Comparison of ENCODE assay signal across 10 mouse cellular contexts in genomic region chr6:4503106-4503505, GRCm38 (mm10). TPM values are rescaled to one million over a fixed set of nuclear protein-coding genes. Genes with fewer than 3 reads are reported as not detected.
DNase-seq lines count a peak whose midpoint lies in the region; ATAC-seq and TF ChIP-seq lines count a peak whose summit lies in the region.
"Had no signal": no experiment of that assay in that cellular context is flagged by ENCODE, and none has a peak within 500 bp of the region (broad histone marks: within the 10 kb centered on the region; RNA-seq: fewer than 3 reads in every experiment).

No protein-coding gene starts in this region.

- no peak overlapping the region for H3K9ac ChIP-seq in lung, postnatal 0 days (replicated peaks; ENCODE audit: low read depth)
- peak overlapping the region; percentile 30; the same call in 1 of the 2 replicates for H3K9ac ChIP-seq in heart, embryonic 15.5 days
- no peak overlapping the region for H3K9ac ChIP-seq in stomach, embryonic 16.5 days (ENCODE audit: low read length)
- H3K9ac ChIP-seq: hindbrain, embryonic 14.5 days had no signal

- ATAC-seq in lung, postnatal 0 days: no peak; the same call in 1 of the 2 replicates
- no peak for ATAC-seq in heart, embryonic 15.5 days (replicated peaks; ENCODE audit: insufficient number of reproducible peaks, insufficient read depth, low FRiP score, low read depth)
- peak; percentile 20; the same call in 1 of the 2 replicates for ATAC-seq in stomach, embryonic 16.5 days (ENCODE audit: insufficient read depth, low FRiP score)

- H3K4me3 ChIP-seq in lung, postnatal 0 days (ENCODE audit: low read depth, low read length): no peak overlapping the region
- no peak overlapping the region for H3K4me3 ChIP-seq in heart, embryonic 15.5 days
- H3K4me3 ChIP-seq in stomach, embryonic 16.5 days (replicated peaks; ENCODE audit: low read length): no peak overlapping the region
- H3K4me3 ChIP-seq: left cerebral cortex, adult 2 months; midbrain, embryonic 10.5 days had no signal

- no peak for TF ChIP-seq EP300 in lung, postnatal 0 days (IDR thresholded peaks at IDR 0.05)

- no peaks in the 10 kb centered on the region for H3K27me3 ChIP-seq in lung, postnatal 0 days (replicated peaks; ENCODE audit: insufficient read depth, low read length)
- H3K27me3 ChIP-seq in heart, embryonic 15.5 days: 0 out of 2 replicates have a peak, but pooled peaks cover 3% of the 10 kb centered on the region
- no peaks in the 10 kb centered on the region for H3K27me3 ChIP-seq in stomach, embryonic 16.5 days (ENCODE audit: control insufficient read depth, insufficient read depth, low read length)

- H3K4me2 ChIP-seq in lung, postnatal 0 days (replicated peaks; ENCODE audit: low read depth, low read length): no peak overlapping the region
- H3K4me2 ChIP-seq in heart, embryonic 15.5 days: 0 out of 2 replicates have a peak overlapping the region, but pooled peaks have one; percentile 21
- no peak overlapping the region for H3K4me2 ChIP-seq in stomach, embryonic 16.5 days (ENCODE audit: low read depth, low read length)
- H3K4me2 ChIP-seq: hindbrain, embryonic 14.5 days had no signal

- H3K36me3 ChIP-seq in lung, postnatal 0 days (ENCODE audit: insufficient read depth, low read length): no peaks in the 10 kb centered on the region
- no peaks in the 10 kb centered on the region for H3K36me3 ChIP-seq in heart, embryonic 15.5 days
- H3K36me3 ChIP-seq in stomach, embryonic 16.5 days (ENCODE audit: control insufficient read depth, insufficient read depth, low read length): no peaks in the 10 kb centered on the region
- H3K36me3 ChIP-seq: midbrain, embryonic 10.5 days had no signal

- 8% methylated on average over 1 of the region's 1 CpGs for WGBS in lung, postnatal 0 days
- 4% methylated on average over 1 of the region's 1 CpGs for WGBS in heart, embryonic 15.5 days
- 6% methylated on average over 1 of the region's 1 CpGs for WGBS in stomach, embryonic 16.5 days

- no peaks in the 10 kb centered on the region for H3K9me3 ChIP-seq in lung, postnatal 0 days (ENCODE audit: low read length)
- H3K9me3 ChIP-seq in heart, embryonic 15.5 days (replicated peaks): no peaks in the 10 kb centered on the region
- H3K9me3 ChIP-seq in stomach, embryonic 16.5 days (replicated peaks; ENCODE audit: control insufficient read depth, low read length): no peaks in the 10 kb centered on the region
- H3K9me3 ChIP-seq: midbrain, embryonic 10.5 days had no signal

- H3K27ac ChIP-seq in lung, postnatal 0 days (ENCODE audit: low read length): peak overlapping the region; percentile 34
- H3K27ac ChIP-seq in heart, embryonic 15.5 days: peak overlapping the region; percentile 36
- H3K27ac ChIP-seq in stomach, embryonic 16.5 days (ENCODE audit: low read length): peak overlapping the region; percentile 5; the same call in 1 of the 2 replicates
- H3K27ac ChIP-seq: hindbrain, embryonic 14.5 days; left cerebral cortex, adult 2 months; midbrain, embryonic 10.5 days had no signal

- no peaks in the 10 kb centered on the region for H3K4me1 ChIP-seq in lung, postnatal 0 days (ENCODE audit: insufficient read depth, low read depth, low read length)
- peaks cover 7% of the 10 kb centered on the region; the same call in 1 of the 2 replicates for H3K4me1 ChIP-seq in heart, embryonic 15.5 days (replicated peaks)
- peaks cover 6% of the 10 kb centered on the region; the same call in 1 of the 2 replicates for H3K4me1 ChIP-seq in stomach, embryonic 16.5 days (ENCODE audit: control insufficient read depth, insufficient read depth, low read length)

- TF ChIP-seq CTCF in lung, postnatal 0 days (IDR thresholded peaks at IDR 0.05): no peak

- DNase-seq in lung, postnatal 0 days (ENCODE audit: low spot score): peak; percentile 51
- DNase-seq in lung, adult 18-20 months: no peak
- DNase-seq in embryo, embryonic 9.5 days (ENCODE audit: extremely low spot score): peak; percentile 31
- DNase-seq in cerebellum, postnatal 4 days (ENCODE audit: low spot score in 2 of 2): no peak
- no peak for DNase-seq in thymus, postnatal 4 days

RNA-seq across cellular contexts. Expression of gene Col1a2, which starts 1.5 kb away (rescaled TPM):
- polyA plus RNA-seq in lung, postnatal 0 days (2015; fragmentation: Nextera tagmentation; extraction: Ambion mirVana): 349 and 355 TPM in 2 replicates
- 469 and 631 TPM in 2 replicates for polyA plus RNA-seq in heart, embryonic 15.5 days (2015; fragmentation: Nextera tagmentation; extraction: Ambion mirVana)
- 1,169 and 1,212 TPM in 2 replicates for polyA plus RNA-seq in stomach, embryonic 16.5 days (2015; fragmentation: Nextera tagmentation; extraction: Ambion mirVana)

Comparison
In these comparisons a context has a peak if more than half of its experiments do, and no peak if none do; other contexts are left out.
1. DNase-seq: peak in lung, postnatal 0 days (single experiment) and embryo, embryonic 9.5 days (single experiment); none in lung, adult 18-20 months (0 of 2), cerebellum, postnatal 4 days (0 of 2) and thymus, postnatal 4 days (single experiment).
2. Peak in every context shown above with its lines, with median percentiles within 50 percentile points of each other: H3K27ac ChIP-seq.